Comparison of ENCODE assay signal across 8 mouse cellular contexts in the genomic region with DNA sequence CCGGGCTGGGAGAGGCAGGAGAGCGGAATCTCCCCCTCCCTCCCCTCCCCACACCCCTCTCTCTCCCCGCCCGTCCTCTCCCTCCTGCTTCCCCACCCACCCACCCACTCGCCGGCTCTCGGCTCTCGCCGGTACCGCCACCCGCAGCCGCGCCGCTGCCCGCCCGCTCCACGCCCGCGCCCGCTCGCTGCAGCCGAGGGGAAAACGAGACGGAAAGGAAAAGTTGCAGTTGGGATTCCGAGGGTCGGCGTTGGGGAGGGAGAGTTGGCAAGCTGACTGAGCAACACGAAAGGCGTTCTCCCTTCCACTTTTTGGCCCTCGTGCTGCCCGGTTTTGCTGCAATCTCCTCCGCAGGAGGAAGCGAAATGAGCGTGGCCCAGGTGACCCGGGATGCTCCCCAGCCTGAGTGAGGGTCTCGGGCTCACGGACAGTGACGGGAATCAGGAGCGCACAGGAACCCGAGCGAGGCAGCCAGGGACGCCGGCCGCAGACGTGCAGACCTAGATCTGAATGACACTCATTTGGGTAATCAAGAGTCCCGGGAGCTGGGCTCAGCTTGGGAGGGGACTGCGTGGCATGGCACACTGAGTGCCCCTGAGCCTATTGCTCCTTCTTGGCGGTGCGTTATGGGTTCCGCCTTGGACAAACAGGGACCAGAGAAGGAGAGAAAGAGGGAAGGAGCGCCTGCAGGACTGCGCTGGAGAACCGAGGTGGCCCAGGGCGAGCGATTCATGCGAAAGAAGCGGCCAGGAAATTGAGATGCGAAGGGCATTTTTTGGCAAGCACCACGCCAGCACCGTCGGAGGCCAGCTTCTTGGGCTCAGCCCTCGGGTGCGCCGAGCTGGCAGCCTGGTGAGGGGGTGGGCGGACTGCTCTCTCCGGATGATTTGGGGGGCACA.
DNase-seq lines count a peak whose midpoint lies in the region; ATAC-seq and TF ChIP-seq lines count a peak whose summit lies in the region.

No protein-coding gene starts in this region.

- H3K4me1 ChIP-seq in kidney, adult 2 months (ENCODE audit: control insufficient read depth, insufficient read depth, low read length) = 0 out of 2 replicates have a peak, but pooled peaks cover 2% of the 10 kb centered on the region
- H3K4me1 ChIP-seq in hindbrain, embryonic 16.5 days (ENCODE audit: control insufficient read depth, insufficient read depth, low read depth, low read length) = peaks cover 24% of the 10 kb centered on the region
- peaks cover 44% of the 10 kb centered on the region for H3K4me1 ChIP-seq in midbrain, embryonic 15.5 days

- H3K4me2 ChIP-seq in hindbrain, embryonic 16.5 days (ENCODE audit: low read length) = peak overlapping the region; percentile 87
- H3K4me2 ChIP-seq in midbrain, embryonic 15.5 days = peak overlapping the region; percentile 87

- no peak for TF ChIP-seq POLR2A in kidney, adult 2 months (IDR thresholded peaks at IDR 0.05; ENCODE audit: low read depth, low read length)

- no peaks in the 10 kb centered on the region for H3K9me3 ChIP-seq in hindbrain, embryonic 16.5 days (ENCODE audit: control insufficient read depth, low read length)
- H3K9me3 ChIP-seq in midbrain, embryonic 15.5 days = no peaks in the 10 kb centered on the region

- TF ChIP-seq CTCF in kidney, adult 2 months (conservative IDR thresholded peaks at IDR 0.05; ENCODE audit: insufficient read depth, insufficient read length, low read depth, low read length) = no peak

- H3K27me3 ChIP-seq in kidney, adult 2 months (replicated peaks; ENCODE audit: control insufficient read depth, insufficient read depth, low read length) = no peaks in the 10 kb centered on the region; the same call in none of the 2 replicates
- H3K27me3 ChIP-seq in hindbrain, embryonic 16.5 days (replicated peaks; ENCODE audit: control insufficient read depth, insufficient read depth, low read length) = peaks cover 8% of the 10 kb centered on the region; the same call in 1 of the 2 replicates
- H3K27me3 ChIP-seq in midbrain, embryonic 15.5 days (replicated peaks) = peaks cover 16% of the 10 kb centered on the region; the same call in 1 of the 2 replicates

- 1% methylated on average over 52 of the region's 66 CpGs for WGBS in kidney, adult 2 months
- under 1% methylated on average over 43 of the region's 66 CpGs for WGBS in hindbrain, embryonic 16.5 days
- WGBS in midbrain, embryonic 15.5 days = under 1% methylated on average over 62 of the region's 66 CpGs

- no peak overlapping the region for H3K27ac ChIP-seq in kidney, adult 2 months (ENCODE audit: insufficient read depth, low read depth, low read length)
- peak overlapping the region; percentile 93 for H3K27ac ChIP-seq in hindbrain, embryonic 16.5 days (ENCODE audit: low read depth, low read length)
- peak overlapping the region; percentile 91 for H3K27ac ChIP-seq in midbrain, embryonic 15.5 days

- ATAC-seq in hindbrain, embryonic 16.5 days = peak; percentile 49
- peak; percentile 28 for ATAC-seq in midbrain, embryonic 15.5 days (replicated peaks)

- H3K9ac ChIP-seq in hindbrain, embryonic 16.5 days (ENCODE audit: low read depth, low read length) = peak overlapping the region; percentile 86
- peak overlapping the region; percentile 62 for H3K9ac ChIP-seq in midbrain, embryonic 15.5 days

- DNase-seq in kidney, adult 2 months = no peak
- no peak for DNase-seq in kidney, adult 9 months
- DNase-seq in R1 (ENCODE audit: low read depth, low spot score) = peak; percentile 40
- peak; percentile 56 for DNase-seq in embryo, embryonic 11 days
- peak; percentile 58 for DNase-seq in thymus, postnatal 4 days
- DNase-seq in gastrocnemius, postnatal 4 days (ENCODE audit: low spot score in 2 of 2) = no peak

- H3K36me3 ChIP-seq in kidney, adult 2 months (ENCODE audit: control insufficient read depth, insufficient read depth, low read length) = no peaks in the 10 kb centered on the region
- no peaks in the 10 kb centered on the region for H3K36me3 ChIP-seq in hindbrain, embryonic 16.5 days (ENCODE audit: control insufficient read depth, insufficient read depth, low read length)
- H3K36me3 ChIP-seq in midbrain, embryonic 15.5 days (replicated peaks) = no peaks in the 10 kb centered on the region

- H3K4me3 ChIP-seq in kidney, adult 2 months (ENCODE audit: insufficient read depth, low read depth, low read length) = peak overlapping the region; percentile 46
- peak overlapping the region; percentile 78 for H3K4me3 ChIP-seq in hindbrain, embryonic 16.5 days (ENCODE audit: low read length)
- peak overlapping the region; percentile 67 for H3K4me3 ChIP-seq in midbrain, embryonic 15.5 days

Comparison
In these comparisons a context has a peak if more than half of its experiments do, and no peak if none do; other contexts are left out.
1. DNase-seq: peak in R1 (single experiment), embryo, embryonic 11 days (single experiment) and thymus, postnatal 4 days (single experiment); none in kidney, adult 2 months (single experiment), kidney, adult 9 months (single experiment) and gastrocnemius, postnatal 4 days (0 of 2).
2. Peak in every context shown above with its lines, with median percentiles within 50 percentile points of each other: H3K4me3 ChIP-seq.